Mouse (Mus musculus): ENCODE data around the gene Mt4.
A peak's percentile ranks its signal among the peaks of the same experiment; 100 is the strongest.
"Not testable (repeated sequence)": the region's sequence is repeated elsewhere in the genome, so short reads cannot be mapped to it uniquely, and the experiment has no call there.

Gene Mt4

DNA sequence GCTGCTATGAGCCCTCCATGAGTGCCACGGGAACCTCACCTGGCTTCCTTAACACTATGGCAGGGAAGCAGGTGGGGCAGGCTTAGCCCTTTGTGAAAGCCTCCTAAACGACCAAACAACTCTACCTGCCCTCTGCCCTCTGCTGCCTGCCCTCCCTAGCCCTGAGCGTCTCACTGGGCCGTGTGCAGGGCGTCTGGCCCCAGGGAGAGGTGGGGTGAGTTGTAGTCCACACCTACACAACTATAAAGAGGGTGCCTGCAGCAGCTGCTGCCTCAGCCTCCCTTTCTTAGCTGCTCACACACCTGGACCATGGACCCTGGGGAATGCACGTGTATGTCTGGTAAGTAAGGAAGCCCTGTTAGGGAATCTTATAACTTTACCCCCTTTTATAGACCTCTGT is at the start of gene Mt4:
Mt4 (plus strand) TSS at position 265 of the 400 bp plus-strand sequence.
- DNase-seq, result no peak

- no peak for DNase-seq
These were observed 49.0 kb upstream of the Mt4 start for GRCm38 (mm10) chr8:94087964-94088363.

DNA sequence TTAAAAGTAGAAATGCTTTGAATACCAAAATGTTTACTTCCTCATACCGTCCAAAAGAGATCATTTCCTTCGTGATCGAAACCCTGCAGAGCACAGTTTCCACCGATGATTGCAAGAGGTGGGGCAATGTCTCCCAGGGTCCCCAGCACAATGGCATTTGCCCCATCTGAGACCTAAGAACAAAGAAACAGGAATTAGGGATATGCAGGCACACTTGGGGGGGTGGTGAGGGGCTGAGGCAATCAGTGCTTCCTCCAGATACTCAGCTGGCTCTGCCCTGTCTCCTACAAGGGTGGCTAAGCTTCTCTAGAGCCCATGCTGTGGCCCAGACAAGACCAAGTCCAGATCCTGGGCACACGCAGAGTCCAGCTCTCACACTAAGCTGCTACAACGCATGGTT is 47.3 kb upstream of the Mt4 start:
- no peak for DNase-seq

DNA sequence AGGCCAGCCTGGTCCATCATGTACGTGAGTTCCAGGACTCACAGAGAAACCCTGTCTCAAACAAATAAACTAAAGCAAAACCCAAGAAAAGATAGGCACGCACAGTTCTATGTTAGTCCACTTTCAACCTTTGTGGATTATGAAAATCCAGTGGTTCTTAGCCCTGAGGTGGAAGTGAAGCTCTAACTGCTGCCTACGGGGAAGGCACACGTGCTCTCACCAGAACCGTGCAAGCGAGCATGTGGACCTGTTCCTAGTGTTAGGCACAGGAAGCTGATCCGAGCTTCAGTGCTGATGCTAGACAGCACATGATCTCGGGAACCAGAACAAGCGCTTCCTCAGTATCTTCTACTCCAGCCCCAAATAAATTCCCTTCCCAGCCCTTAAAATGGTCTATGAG is 44.1 kb upstream of the Mt4 start:
- DNase-seq, result no peak

- no peak for DNase-seq
These were observed 42.7 kb upstream of the Mt4 start for GRCm38 (mm10) chr8:94094281-94094680.

GRCm38 (mm10) chr8:94098081-94098974 is 38.7 kb upstream of the Mt4 start, which contains the start of gene Bbs2:
Gene Bbs2 (minus strand): TSS chr8:94098928.
- DNase-seq, result peak; percentile 99 to 100

- DNase-seq, result no peak
These were observed 38.0 kb upstream of the Mt4 start for GRCm38 (mm10) chr8:94098996-94099395.

- DNase-seq, result no peak
These were observed 32.9 kb upstream of the Mt4 start for GRCm38 (mm10) chr8:94104146-94104545.

DNA sequence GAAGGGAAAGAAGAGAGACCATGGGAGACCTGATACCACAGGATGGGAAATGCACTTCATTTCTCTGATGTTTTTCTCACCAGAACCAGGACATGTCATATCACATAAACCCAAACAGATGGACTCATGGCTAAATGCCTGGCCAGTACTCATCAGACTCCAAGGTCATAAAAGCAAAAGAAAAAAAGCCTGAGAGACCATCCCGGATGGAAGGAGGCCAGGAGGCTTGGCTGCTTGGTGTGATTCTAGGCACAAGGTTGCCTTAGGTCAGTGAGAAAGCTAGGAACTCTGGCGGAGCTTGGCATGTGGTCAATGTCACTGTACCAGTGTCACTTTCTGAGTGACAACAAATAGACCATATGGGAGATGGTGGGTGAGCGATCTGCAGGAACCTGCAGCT is 29.1 kb upstream of the Mt4 start:
- peak in 1 of 2 experiments; percentile 10 for DNase-seq

DNA sequence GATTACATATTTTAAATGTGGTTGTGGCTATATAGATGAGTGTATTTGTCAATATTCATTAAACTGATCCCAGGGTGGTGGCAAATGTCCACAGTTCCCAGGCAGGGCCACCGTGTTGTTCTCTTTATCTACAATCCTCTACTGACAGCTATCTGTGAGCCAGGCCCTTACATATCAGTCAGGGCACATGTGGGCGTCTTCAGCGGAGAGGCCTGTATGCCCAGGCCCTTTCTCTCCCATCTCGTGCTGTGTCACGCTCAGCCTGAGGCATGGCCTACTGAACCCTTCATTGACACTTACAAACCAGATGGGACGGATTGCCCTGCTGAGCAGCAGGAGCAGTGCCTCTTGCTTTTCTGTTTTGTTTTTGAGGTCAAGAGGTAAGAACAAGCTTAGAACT is 27.6 kb upstream of the Mt4 start:
- no peak for DNase-seq

GRCm38 (mm10) chr8:94109835-94110234 is 27.2 kb upstream of the Mt4 start:
- DNase-seq, result no peak

- no peak for DNase-seq
These were observed 26.3 kb upstream of the Mt4 start for GRCm38 (mm10) chr8:94110526-94111177.

GRCm38 (mm10) chr8:94113435-94113834 is 23.6 kb upstream of the Mt4 start:
- no peak for DNase-seq

DNA sequence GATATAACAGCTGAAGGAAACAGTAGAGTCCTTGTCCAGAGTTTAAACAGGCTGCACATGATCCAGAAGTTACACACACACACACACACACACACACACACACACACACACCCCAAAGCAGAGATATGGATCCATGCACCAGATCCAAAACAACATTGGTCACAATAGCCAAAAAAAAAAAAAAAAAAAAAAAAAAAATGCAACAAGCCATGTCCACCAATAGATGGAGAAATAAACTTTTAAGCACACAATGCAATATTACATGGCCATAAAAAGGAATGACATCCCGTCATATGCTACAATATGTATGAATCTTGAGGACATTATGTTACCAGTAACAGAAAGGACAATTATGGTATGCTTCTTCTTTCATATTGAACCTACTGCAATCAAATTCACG is 23.0 kb upstream of the Mt4 start:
- DNase-seq, result no peak

DNA sequence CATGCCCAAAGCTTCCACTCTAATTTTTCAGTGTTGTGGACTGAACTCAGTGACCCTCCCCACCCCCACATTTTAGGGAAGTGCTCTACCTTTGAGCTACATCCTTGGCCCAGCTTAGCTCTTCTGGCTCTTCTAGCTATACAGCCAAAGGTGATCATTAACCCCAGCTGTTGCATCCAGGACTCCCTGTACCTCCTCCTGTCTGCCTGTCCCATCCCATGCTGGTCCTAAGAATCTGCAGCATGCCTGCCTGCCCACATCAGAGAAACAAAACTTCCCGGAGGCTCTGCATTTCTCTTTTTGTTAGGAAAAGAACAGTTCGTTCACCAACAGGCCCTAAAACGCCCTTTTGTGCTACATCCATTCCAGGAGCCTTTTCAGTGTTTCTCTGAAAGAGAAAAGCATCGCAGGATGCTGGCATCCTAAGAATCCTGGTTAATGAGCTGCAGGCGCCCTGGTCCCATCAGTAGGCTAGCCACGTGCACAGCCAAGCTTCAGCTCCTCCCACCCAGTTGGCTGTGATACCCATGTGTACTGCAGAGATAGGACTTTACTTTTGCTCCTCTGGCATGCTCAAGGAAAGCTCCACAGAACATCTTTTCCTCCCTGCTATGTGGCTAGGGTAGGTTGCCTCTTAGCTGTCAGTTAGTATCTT is 18.1 kb upstream of the Mt4 start:
- DNase-seq, result no peak

DNA sequence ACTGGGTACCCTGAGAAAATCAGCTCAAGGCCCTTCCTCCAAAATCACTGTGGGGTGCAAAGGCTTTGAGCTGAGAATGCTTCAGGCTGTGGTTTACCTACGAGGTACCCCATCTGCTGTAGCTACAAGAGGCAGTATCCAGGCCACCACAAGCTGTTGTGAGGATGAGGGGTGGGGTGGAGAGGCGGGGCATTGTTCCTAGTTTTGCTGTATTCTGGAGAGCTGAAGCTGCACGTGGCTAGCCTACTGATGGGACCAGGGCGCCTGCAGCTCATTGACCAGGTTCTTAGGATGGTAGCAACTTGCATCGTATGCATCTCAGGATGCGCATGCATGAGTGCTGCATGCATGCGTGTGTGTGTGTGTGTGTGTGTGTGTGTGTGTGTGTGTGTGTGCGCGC is 15.4 kb upstream of the Mt4 start:
- DNase-seq, result no peak

- no peak for DNase-seq
These were observed 14.1 kb upstream of the Mt4 start for GRCm38 (mm10) chr8:94122711-94123468.

DNA sequence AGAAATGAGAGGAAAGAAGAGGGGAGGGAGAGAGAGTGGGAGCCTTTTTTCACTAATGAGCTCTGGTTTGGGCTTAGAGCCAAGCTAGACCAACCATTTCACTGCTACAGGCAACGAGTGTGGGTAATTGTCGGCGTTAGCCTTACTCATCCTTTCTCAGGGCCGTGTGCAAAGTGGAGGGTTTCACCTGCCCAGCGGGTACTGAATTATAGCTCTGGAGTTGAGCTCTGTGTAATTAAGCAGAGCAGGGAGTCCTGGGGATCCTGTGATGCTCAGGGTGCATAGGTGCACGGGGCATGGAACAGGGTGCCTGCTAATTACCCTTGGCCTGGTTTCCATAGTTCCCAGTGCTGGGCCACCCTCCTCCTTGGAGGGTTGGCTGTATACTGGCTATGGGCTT is 9.3 kb upstream of the Mt4 start:
- no peak for DNase-seq

DNA sequence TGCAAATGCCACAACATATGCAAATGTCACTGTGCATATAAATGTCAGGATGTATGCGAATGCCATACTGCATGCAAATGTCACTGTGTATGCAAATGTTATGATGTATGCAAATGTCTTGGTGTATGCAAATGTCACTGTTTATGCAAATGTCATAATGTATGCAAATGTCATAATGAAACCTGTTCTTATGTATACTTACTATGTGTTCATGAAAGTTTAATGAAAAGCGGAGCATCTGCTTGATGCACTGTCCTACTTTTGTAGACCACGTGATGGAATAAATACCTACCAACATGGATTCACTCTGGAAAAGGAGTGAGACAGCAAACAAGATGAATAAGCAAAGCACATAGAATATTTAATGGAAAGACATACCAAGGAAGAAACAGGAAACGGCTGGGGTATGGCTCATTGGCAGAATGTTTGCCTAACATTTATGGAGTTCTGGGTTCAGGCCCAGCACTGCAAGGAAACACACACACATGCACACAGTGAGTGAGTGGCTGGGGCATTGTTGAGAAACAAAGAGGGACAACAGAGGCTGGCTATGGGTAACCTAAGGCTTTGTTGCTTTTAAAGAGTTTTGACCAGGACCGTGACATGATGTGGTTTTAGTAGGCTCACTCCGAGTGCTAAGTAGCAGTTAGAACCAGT is 7.7 kb upstream of the Mt4 start:
- DNase-seq, result no peak

GRCm38 (mm10) chr8:94130126-94130525 is 6.9 kb upstream of the Mt4 start:
- no peak for DNase-seq

DNA sequence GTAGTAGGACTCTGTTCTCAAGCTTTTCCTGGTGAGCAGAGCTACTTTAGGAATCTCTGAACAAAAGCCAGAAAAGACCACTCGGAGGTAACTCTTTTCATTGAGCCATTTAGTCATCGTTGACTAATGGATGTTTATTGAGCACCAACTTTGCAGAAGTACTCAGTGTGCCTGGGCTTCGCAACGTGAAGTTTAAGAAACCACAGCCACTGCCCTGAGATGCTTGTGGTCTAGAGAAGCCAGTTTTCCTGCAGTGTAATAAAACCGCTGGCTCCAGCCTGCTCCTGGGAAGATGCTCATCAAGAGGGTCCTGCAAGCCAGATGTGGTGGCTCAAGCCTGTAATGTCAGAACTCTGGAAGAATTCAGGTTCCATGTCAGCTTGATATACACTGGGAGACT is 4.9 kb upstream of the Mt4 start:
- no peak for DNase-seq

DNA sequence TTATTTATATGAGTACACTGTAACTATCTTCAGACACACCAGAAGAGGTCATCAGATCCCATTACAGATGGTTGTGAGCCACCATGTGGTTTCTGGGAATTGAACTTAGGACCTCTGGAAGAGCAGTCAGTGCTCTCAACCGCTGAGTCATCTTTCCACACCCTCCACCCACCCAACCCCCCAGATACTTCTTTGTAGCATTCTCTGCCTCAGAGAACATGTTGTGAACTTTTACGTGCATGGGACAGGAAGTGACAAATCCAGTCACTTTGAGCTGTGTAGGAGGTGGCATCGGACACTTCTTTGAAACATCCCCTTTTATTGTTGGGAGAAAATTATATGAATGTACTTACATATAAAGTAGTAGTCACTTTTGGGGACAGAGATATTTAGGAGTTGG is 2.4 kb upstream of the Mt4 start:
- not testable (repeated sequence) for DNase-seq

All from lung, adult 18-20 months (tissue).